Mouse (Mus musculus) lung, embryonic 14.5 days (tissue): ENCODE measurements around the gene Gm29735. TPM values are rescaled to one million over a fixed set of nuclear protein-coding genes. Genes with fewer than 3 reads are reported as not detected.
"Not testable (repeated sequence)": the region's sequence is repeated elsewhere in the genome, so short reads cannot be mapped to it uniquely, and the experiment has no call there.

ENCODE experiments used
- ATAC-seq: fragments of 200-750 bp; cut with Nextera tagmentation; 2 replicates; pipeline ENCODE4 v1.8.0; 2017; ENCODE audit warnings: mild to moderate bottlenecking, moderate TSS enrichment, moderate library complexity; ENCODE audit not compliant: insufficient read depth
- DNase-seq: peaks from one replicate; pipeline ENCODE4 v3.0.0-alpha.2; 2015
- H3K27ac ChIP-seq: fragments of 300-500 bp; sonication (generic); 2 replicates; pipeline ENCODE4 v1.5.1; 2014; ENCODE audit warnings: low read depth, mild to moderate bottlenecking, moderate library complexity
- H3K27me3 ChIP-seq: fragments of 300-500 bp; sonication (generic); 2 replicates; pipeline ENCODE4 v1.6.1; 2014; ENCODE audit warnings: low read length, control low read depth; ENCODE audit not compliant: insufficient read depth
- H3K36me3 ChIP-seq: fragments of 300-500 bp; sonication (generic); 2 replicates; pipeline ENCODE4 v1.6.1; 2014; ENCODE audit warnings: control low read depth; ENCODE audit not compliant: insufficient read depth
- H3K4me1 ChIP-seq: fragments of 300-500 bp; sonication (generic); 2 replicates; pipeline ENCODE4 v1.6.1; 2014; ENCODE audit warnings: antibody characterized with exemption, control low read depth; ENCODE audit not compliant: insufficient read depth
- H3K4me2 ChIP-seq: fragments of 300-500 bp; sonication (generic); 2 replicates; pipeline ENCODE4 v1.6.1; 2014; ENCODE audit warnings: mild to moderate bottlenecking
- H3K4me3 ChIP-seq: fragments of 300-500 bp; sonication (generic); 2 replicates; pipeline ENCODE4 v1.5.1; 2014; ENCODE audit warnings: low read depth, low read length
- H3K9ac ChIP-seq: fragments of 300-500 bp; sonication (generic); 2 replicates; pipeline ENCODE4 v1.6.1; 2014
- H3K9me3 ChIP-seq: fragments of 300-500 bp; sonication (generic); 2 replicates; pipeline ENCODE4 v1.6.1; 2016; ENCODE audit warnings: low read depth, low read length, control low read depth
- CTCF ChIP-seq: IDR thresholded peaks from 2 replicates; pipeline ENCODE4 v1.5.1; 2016; ENCODE audit warnings: antibody characterized with exemption, low read depth
- WGBS: fragments of 180-500 bp; shearing (Covaris S2); extraction: QIAGEN DNeasy Blood & Tissue Kit; methylation state at CpG from one replicate; pipeline ENCODE4 v1.1.7; 2014; 5-methylcytosine and 5-hydroxymethylcytosine counted together
- polyA plus RNA-seq: library from polyadenylated mRNA; unstranded; fragments of >200 nt; fragmentation: Nextera tagmentation; extraction: Ambion mirVana; gene quantifications from 2 replicates; pipeline ENCODE4 v1.2.1, GENCODE M21; 2014

The Gm29735 gene
- polyA plus RNA-seq, 1 experiment from 2014 or later, result not detected

DNA sequence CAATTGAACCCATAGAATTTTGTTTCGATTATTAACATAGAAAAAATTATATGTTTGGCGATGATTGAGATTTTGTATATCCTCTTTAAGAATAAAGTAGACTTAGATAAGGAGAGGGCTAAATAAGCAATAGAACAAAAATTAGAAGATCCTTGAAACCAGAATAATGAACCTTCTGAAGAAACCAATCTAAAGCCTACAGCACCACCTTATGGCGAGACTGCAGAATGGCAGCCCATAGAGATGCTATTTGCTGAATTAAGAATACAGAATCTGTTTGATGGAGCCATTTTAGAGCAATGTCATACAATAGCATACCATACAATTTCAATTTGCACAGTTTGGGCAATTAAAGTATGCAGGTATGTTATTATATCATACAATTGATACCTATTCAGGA, 12.9 kb upstream of the Gm29735 start:
- TF ChIP-seq CTCF, result peak; percentile 70
- no peak overlapping the region for H3K4me2 ChIP-seq
- H3K9ac ChIP-seq, result no peak overlapping the region
- no peak for ATAC-seq
- DNase-seq, result peak; percentile 77
- no peak overlapping the region for H3K27ac ChIP-seq
- no peaks in the 10 kb centered on the region for H3K4me1 ChIP-seq
- H3K4me3 ChIP-seq, result no peak overlapping the region
- no peaks in the 10 kb centered on the region for H3K9me3 ChIP-seq
- H3K27me3 ChIP-seq, result no peaks in the 10 kb centered on the region
- H3K36me3 ChIP-seq, result no peaks in the 10 kb centered on the region
- WGBS, result 49% methylated on average over 3 of the region's 3 CpGs

DNA sequence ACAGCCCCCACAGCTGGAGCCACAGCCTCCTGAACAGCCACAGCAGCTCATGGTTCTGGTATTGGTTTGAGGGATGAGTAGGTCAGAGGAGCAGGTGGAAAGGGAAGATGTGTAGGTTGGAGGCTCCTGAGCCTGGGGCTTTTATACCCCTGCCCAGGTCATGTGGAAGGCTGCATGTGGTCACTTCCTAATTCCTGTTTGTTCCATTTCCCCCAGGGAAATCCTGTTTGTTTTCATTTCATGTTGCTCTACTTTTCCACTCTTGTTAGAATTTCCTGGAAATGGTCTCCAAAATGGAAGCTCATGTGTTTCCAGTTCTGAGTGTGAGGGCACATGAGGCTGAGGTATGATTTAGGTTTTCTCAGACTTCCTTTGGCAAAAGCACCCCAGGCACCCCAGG, 8.7 kb upstream of the Gm29735 start, which contains the start of gene Gm4553:
Gene Gm4553, minus strand, starts transcription at position 101 of the 400 bp plus-strand sequence.
- ATAC-seq, H3K9me3 ChIP-seq, H3K4me1 ChIP-seq, H3K36me3 ChIP-seq, H3K4me2 ChIP-seq, DNase-seq, H3K27me3 ChIP-seq, H3K9ac ChIP-seq, H3K27ac ChIP-seq, H3K4me3 ChIP-seq: not testable (repeated sequence)

DNA sequence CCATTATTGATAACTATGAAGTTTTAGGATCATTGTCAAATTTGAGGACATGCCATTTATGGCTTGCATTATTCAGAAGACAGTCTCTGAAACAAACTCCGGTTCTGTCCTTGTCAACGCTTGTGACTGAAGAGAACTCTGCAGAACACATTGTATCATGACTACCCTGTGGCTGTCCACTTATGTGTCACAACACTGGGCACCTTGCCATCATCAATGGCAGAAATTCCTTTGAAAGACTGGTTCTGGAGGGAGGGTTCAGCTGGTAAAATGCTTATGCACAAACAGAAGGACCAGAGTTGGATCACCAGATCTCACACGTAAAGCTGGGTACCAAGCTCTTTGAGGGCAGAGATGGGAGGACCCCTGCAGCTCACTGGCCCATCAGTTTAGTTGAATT, 2.5 kb upstream of the Gm29735 start:
- no peaks in the 10 kb centered on the region for H3K4me1 ChIP-seq
- H3K4me2 ChIP-seq, result no peak overlapping the region
- ATAC-seq (no peak), DNase-seq (no peak)
- H3K9me3 ChIP-seq, result no peaks in the 10 kb centered on the region
- no peaks in the 10 kb centered on the region for H3K27me3 ChIP-seq
- H3K9ac ChIP-seq, result no peak overlapping the region
- H3K4me3 ChIP-seq, result no peak overlapping the region
- WGBS, result 87% methylated on average over 3 of the region's 3 CpGs
- no peak for TF ChIP-seq CTCF
- no peak overlapping the region for H3K27ac ChIP-seq
- no peaks in the 10 kb centered on the region for H3K36me3 ChIP-seq

DNA sequence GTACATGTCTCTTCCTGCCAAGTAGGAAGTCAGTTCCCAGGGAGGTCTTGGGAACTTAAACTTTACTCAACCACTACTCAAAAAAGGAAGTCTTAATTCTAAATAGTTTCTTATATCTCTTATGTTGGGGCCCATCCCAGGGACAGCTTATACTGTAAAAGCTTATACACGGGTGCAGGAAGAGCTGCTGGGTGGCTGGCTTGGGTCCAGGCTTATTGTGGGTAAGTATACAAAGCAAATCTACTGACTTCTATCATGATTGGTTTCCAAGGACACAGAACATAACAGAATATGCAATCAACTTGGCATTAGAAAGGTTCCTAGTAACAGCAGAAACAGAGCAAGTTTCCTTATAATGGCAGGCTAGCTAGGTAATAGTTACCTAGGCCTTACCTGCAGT, 1.6 kb downstream of the Gm29735 start:
- Histone ChIP-seq H3K36me3 (no peaks in the 10 kb centered on the region), H3K4me2 (no peak overlapping the region), H3K4me3 (no peak overlapping the region), H3K27ac (no peak overlapping the region), H3K9me3 (no peaks in the 10 kb centered on the region), H3K27me3 (no peaks in the 10 kb centered on the region), H3K4me1 (no peaks in the 10 kb centered on the region), H3K9ac (no peak overlapping the region)
- no peak for ATAC-seq
- DNase-seq, result no peak
- 47% methylated on average over 1 of the region's 1 CpGs for WGBS
- no peak for TF ChIP-seq CTCF

DNA sequence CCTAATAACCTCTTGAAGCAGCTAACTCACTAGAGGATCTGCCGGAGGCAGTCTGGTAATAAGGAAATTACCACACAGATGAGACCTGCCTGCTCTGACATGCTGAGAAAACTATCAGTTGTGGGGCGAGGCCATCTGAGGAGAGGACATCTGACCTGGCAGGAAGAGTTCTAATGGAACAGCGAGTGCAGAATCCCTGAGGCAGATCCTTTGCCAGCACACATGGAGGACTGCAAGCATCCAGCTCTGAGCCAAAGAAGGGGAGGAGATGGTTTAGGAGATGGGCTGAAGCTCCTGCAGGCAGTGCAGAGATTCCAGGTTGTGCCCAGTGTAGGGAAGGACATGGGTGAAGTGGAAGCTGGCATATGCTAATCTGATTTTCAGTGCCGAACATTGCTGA, 4.7 kb downstream of the Gm29735 start:
- no peaks in the 10 kb centered on the region for H3K27me3 ChIP-seq

DNA sequence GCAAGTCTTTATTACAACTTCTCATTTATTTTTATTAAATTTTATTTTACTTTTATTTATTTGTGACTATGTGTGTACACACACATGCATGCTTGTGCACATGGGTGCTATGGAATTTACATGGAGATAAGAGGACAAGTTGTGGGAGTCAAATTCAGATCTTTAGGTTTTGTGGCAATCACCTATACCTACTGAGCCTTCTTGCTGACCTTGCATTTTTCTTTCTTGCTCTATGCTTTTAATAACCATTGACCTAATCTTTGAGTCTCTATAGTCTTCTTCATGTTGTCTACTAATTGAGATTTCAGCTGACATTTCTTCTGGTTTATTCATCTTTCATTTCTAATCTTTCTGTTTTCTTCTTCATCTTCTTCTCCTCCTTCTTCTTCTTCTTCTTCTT, 8.3 kb downstream of the Gm29735 start:
- no peak overlapping the region for H3K27ac ChIP-seq
- ATAC-seq, result no peak
- H3K4me2 ChIP-seq, result no peak overlapping the region
- no peaks in the 10 kb centered on the region for H3K36me3 ChIP-seq
- no peak for DNase-seq
- H3K4me1 ChIP-seq, result no peaks in the 10 kb centered on the region
- H3K27me3 ChIP-seq, result no peaks in the 10 kb centered on the region
- no peak overlapping the region for H3K4me3 ChIP-seq
- no peak for TF ChIP-seq CTCF
- H3K9me3 ChIP-seq, result no peaks in the 10 kb centered on the region
- H3K9ac ChIP-seq, result no peak overlapping the region

More for the DNA sequence above, 4.7 kb downstream of the Gm29735 start:
- DNase-seq, result no peak
- Histone ChIP-seq H3K4me1 (no peaks in the 10 kb centered on the region), H3K27ac (no peak overlapping the region), H3K4me3 (no peak overlapping the region), H3K9me3 (no peaks in the 10 kb centered on the region), H3K9ac (no peak overlapping the region), H3K36me3 (no peaks in the 10 kb centered on the region), H3K4me2 (no peak overlapping the region)
- 81% methylated on average over 4 of the region's 4 CpGs for WGBS
- no peak for ATAC-seq
- TF ChIP-seq CTCF, result no peak

DNA sequence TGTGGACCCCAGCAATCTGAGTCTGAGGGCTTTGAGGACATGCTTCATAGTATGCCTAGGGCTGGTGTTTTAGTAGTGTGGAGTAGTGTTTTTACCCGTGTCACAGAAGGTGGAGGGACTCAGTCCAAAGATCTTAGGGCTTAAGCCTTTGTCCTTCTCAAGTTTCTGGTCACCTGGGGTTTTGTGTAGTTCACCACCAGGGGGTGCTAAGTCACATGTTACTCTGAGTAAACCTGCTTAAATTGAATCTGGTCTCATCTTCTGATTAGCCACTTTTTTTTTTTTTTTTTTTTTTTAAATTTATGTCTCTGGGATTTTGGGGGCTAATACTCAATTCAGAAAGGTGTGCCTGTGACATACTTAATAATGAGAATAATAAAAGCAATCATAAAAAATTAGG, 10.9 kb downstream of the Gm29735 start:
- Histone ChIP-seq H3K36me3 (no peaks in the 10 kb centered on the region), H3K9ac (no peak overlapping the region), H3K4me3 (no peak overlapping the region), H3K9me3 (no peaks in the 10 kb centered on the region), H3K27me3 (no peaks in the 10 kb centered on the region), H3K4me1 (no peaks in the 10 kb centered on the region), H3K27ac (no peak overlapping the region), H3K4me2 (no peak overlapping the region)
- peak; percentile 85 for DNase-seq
- peak; percentile 72 for TF ChIP-seq CTCF
- WGBS, result 0% methylated on average over 1 of the region's 1 CpGs
- no peak for ATAC-seq

DNA sequence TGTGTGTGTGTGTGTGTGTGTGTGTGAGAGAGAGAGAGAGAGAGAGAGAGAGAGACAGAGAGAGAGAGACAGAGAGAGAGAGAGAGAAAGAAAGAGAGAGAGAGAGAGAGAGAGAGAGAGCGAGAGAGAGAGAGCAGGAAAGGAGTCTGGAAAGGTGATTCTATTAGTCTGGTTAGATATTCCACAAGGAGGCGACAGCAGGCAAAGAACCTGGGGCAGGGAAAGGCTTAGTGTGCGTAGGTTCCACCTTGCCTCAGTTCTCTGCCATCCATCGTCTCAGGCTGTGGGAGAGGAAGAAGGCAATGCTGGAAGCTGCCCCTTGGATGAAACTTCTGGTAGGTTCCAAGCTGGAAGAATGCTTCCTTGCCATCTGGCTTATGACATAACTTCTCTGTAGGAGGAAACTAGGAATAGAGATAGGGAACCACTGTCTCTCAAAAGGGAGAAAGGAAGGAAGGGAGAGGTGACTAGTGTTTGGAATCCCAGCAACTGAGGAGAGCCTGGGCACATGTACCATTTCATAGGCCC, 11.4 kb downstream of the Gm29735 start:
- Histone ChIP-seq H3K27ac (no peak overlapping the region), H3K27me3 (no peaks in the 10 kb centered on the region), H3K4me3 (no peak overlapping the region), H3K36me3 (no peaks in the 10 kb centered on the region), H3K9ac (no peak overlapping the region), H3K4me1 (no peaks in the 10 kb centered on the region), H3K4me2 (no peak overlapping the region), H3K9me3 (no peaks in the 10 kb centered on the region)
- TF ChIP-seq CTCF, result peak; percentile 40
- DNase-seq, result peak; percentile 14
- WGBS, result 34% methylated on average over 4 of the region's 4 CpGs
- ATAC-seq, result no peak
